Mouse (Mus musculus): ENCODE results near the gene Spcs2. TPM values are rescaled to one million over a fixed set of nuclear protein-coding genes. Genes with fewer than 3 reads are reported as not detected.

The Spcs2 gene
- polyA plus RNA-seq, 1 experiment = 5.9 TPM

- Histone ChIP-seq H3K9me3 (ENCODE audit: control insufficient read depth, low read length) (no peaks in the 10 kb centered on the region), H3K4me1 (ENCODE audit: control insufficient read depth) (peaks cover 2% of the 10 kb centered on the region; the same call in 1 of the 2 replicates), H3K36me3 (ENCODE audit: control insufficient read depth) (no peaks in the 10 kb centered on the region), H3K27me3 (ENCODE audit: control insufficient read depth) (0 out of 2 replicates have a peak, but pooled peaks cover 2% of the 10 kb centered on the region), H3K4me3 (replicated peaks) (no peak overlapping the region)
- no peak for TF ChIP-seq GATA1 (IDR thresholded peaks at IDR 0.05; ENCODE audit: low read length)
- TF ChIP-seq TAL1 (IDR thresholded peaks at IDR 0.05; ENCODE audit: low read length) = no peak
Observed at GRCm38 (mm10) chr7:99893967-99894366, 30.7 kb upstream of the Spcs2 start.

DNA sequence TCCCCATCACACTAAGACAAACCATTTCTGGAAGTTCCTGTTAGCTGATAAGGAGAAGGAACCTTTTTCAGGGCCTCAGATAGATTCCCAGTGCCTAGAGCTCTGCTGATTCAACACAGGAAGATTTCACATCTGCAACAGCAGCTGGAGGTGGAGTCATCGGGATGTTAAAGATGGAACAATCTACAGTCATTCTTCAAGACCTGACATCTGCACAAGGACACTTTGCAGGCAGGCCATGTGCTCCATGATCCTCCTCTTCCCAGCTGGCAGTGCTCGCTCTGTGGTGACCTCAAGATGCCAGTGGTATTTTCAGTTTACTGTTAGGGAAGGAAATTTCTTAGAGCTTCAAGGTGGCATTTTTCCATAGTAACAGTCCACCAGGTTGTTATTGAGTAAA is 29.1 kb upstream of the Spcs2 start:
- no peak overlapping the region for H3K4me3 ChIP-seq (replicated peaks)
- no peaks in the 10 kb centered on the region for H3K9me3 ChIP-seq (ENCODE audit: control insufficient read depth, low read length)
- TF ChIP-seq GATA1 (IDR thresholded peaks at IDR 0.05; ENCODE audit: low read length) (no peak), TAL1 (IDR thresholded peaks at IDR 0.05; ENCODE audit: low read length) (no peak)
- no peaks in the 10 kb centered on the region for H3K36me3 ChIP-seq (ENCODE audit: control insufficient read depth)
- peaks cover 2% of the 10 kb centered on the region; the same call in 1 of the 2 replicates for H3K4me1 ChIP-seq (ENCODE audit: control insufficient read depth)
- H3K27me3 ChIP-seq (ENCODE audit: control insufficient read depth) = 0 out of 2 replicates have a peak, but pooled peaks cover 2% of the 10 kb centered on the region

GRCm38 (mm10) chr7:99891471-99891870 is 28.2 kb upstream of the Spcs2 start:
- H3K36me3 ChIP-seq (ENCODE audit: control insufficient read depth) = no peaks in the 10 kb centered on the region
- TF ChIP-seq TAL1 (IDR thresholded peaks at IDR 0.05; ENCODE audit: low read length) (no peak), GATA1 (IDR thresholded peaks at IDR 0.05; ENCODE audit: low read length) (no peak)
- H3K9me3 ChIP-seq (ENCODE audit: control insufficient read depth, low read length) = no peaks in the 10 kb centered on the region
- 0 out of 2 replicates have a peak, but pooled peaks cover 2% of the 10 kb centered on the region for H3K27me3 ChIP-seq (ENCODE audit: control insufficient read depth)
- peaks cover 2% of the 10 kb centered on the region; the same call in 1 of the 2 replicates for H3K4me1 ChIP-seq (ENCODE audit: control insufficient read depth)
- no peak overlapping the region for H3K4me3 ChIP-seq (replicated peaks)

GRCm38 (mm10) chr7:99890168-99890755 is 27.0 kb upstream of the Spcs2 start:
- H3K4me1 ChIP-seq (ENCODE audit: control insufficient read depth) = peaks cover 2% of the 10 kb centered on the region; the same call in 1 of the 2 replicates
- no peak overlapping the region for H3K4me3 ChIP-seq (replicated peaks)
- no peaks in the 10 kb centered on the region for H3K36me3 ChIP-seq (ENCODE audit: control insufficient read depth)
- TF ChIP-seq TAL1 (IDR thresholded peaks at IDR 0.05; ENCODE audit: low read length) (no peak), GATA1 (IDR thresholded peaks at IDR 0.05; ENCODE audit: low read length) (no peak)
- no peaks in the 10 kb centered on the region for H3K9me3 ChIP-seq (ENCODE audit: control insufficient read depth, low read length)
- peaks cover 2% of the 10 kb centered on the region for H3K27me3 ChIP-seq (ENCODE audit: control insufficient read depth)

- H3K4me1 ChIP-seq (ENCODE audit: control insufficient read depth) = peaks cover 2% of the 10 kb centered on the region; the same call in 1 of the 2 replicates
- TF ChIP-seq GATA1 (IDR thresholded peaks at IDR 0.05; ENCODE audit: low read length) (no peak), TAL1 (IDR thresholded peaks at IDR 0.05; ENCODE audit: low read length) (no peak)
- H3K36me3 ChIP-seq (ENCODE audit: control insufficient read depth) = no peaks in the 10 kb centered on the region
- H3K27me3 ChIP-seq (ENCODE audit: control insufficient read depth) = peaks cover 2% of the 10 kb centered on the region
- H3K4me3 ChIP-seq (replicated peaks) = no peak overlapping the region
- H3K9me3 ChIP-seq (ENCODE audit: control insufficient read depth, low read length) = no peaks in the 10 kb centered on the region
Observed at GRCm38 (mm10) chr7:99889175-99889880, 26.1 kb upstream of the Spcs2 start.

DNA sequence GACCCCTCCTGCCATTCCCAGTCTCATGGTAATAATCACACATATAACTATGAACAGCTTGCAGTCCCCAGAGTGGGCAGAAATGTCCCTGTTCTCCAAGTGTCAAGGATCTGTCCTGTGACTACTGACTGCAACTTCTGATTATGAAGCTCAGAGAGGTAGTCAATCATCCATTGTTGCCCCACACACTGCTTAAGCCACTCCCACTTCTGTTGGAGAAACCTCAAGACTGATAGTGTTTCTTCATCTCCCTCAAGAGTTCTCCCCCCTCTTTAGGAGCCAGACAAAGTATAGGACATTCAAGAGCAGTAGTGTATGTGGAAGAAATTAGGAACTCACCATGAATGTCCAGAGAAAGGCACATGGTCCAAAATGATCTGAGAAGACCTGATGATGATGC is 24.5 kb upstream of the Spcs2 start:
- no peak for TF ChIP-seq GATA1 (IDR thresholded peaks at IDR 0.05; ENCODE audit: low read length)
- TF ChIP-seq TAL1 (IDR thresholded peaks at IDR 0.05; ENCODE audit: low read length) = no peak
- Histone ChIP-seq H3K27me3 (ENCODE audit: control insufficient read depth) (peaks cover 4% of the 10 kb centered on the region), H3K4me1 (ENCODE audit: control insufficient read depth) (peaks cover 2% of the 10 kb centered on the region; the same call in 1 of the 2 replicates), H3K9me3 (ENCODE audit: control insufficient read depth, low read length) (no peaks in the 10 kb centered on the region), H3K4me3 (replicated peaks) (no peak overlapping the region), H3K36me3 (ENCODE audit: control insufficient read depth) (no peaks in the 10 kb centered on the region)

- Histone ChIP-seq H3K4me3 (replicated peaks) (no peak overlapping the region), H3K36me3 (ENCODE audit: control insufficient read depth) (no peaks in the 10 kb centered on the region), H3K9me3 (ENCODE audit: control insufficient read depth, low read length) (no peaks in the 10 kb centered on the region), H3K4me1 (ENCODE audit: control insufficient read depth) (peaks cover 2% of the 10 kb centered on the region; the same call in 1 of the 2 replicates), H3K27me3 (ENCODE audit: control insufficient read depth) (peaks cover 4% of the 10 kb centered on the region)
- TF ChIP-seq GATA1 (IDR thresholded peaks at IDR 0.05; ENCODE audit: low read length) (no peak), TAL1 (IDR thresholded peaks at IDR 0.05; ENCODE audit: low read length) (no peak)
Observed at GRCm38 (mm10) chr7:99887230-99887735, 24.0 kb upstream of the Spcs2 start.

GRCm38 (mm10) chr7:99878254-99878653 is 15.0 kb upstream of the Spcs2 start:
- Histone ChIP-seq H3K27me3 (ENCODE audit: control insufficient read depth) (no peaks in the 10 kb centered on the region; the same call in 1 of the 2 replicates), H3K36me3 (ENCODE audit: control insufficient read depth) (no peaks in the 10 kb centered on the region), H3K9me3 (ENCODE audit: control insufficient read depth, low read length) (no peaks in the 10 kb centered on the region), H3K4me3 (replicated peaks) (no peak overlapping the region), H3K4me1 (ENCODE audit: control insufficient read depth) (peaks cover 2% of the 10 kb centered on the region)
- no peak for TF ChIP-seq GATA1 (IDR thresholded peaks at IDR 0.05; ENCODE audit: low read length)
- no peak for TF ChIP-seq TAL1 (IDR thresholded peaks at IDR 0.05; ENCODE audit: low read length)

DNA sequence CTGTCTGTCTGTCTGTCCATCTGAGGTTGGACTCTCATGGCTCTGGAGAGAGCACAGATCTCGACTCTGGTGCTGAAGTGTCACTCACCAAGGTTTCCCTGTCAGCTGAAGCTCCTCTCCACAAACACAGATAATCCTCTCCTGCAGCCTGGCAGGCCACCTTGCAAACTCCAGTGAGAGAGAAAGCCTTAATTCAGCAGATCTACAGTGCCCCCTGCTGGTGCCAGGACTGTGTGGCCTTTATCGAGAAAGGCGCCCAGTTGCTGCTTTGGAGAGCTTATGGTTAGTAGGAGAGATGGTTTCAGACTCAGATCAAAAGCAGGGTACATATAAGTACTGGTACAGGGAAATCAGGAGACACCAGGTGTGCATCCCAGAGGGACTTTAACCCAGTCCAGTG is 13.1 kb upstream of the Spcs2 start:
- H3K4me1 ChIP-seq (ENCODE audit: control insufficient read depth) = peaks cover 2% of the 10 kb centered on the region
- no peaks in the 10 kb centered on the region; the same call in 1 of the 2 replicates for H3K27me3 ChIP-seq (ENCODE audit: control insufficient read depth)
- TF ChIP-seq TAL1 (IDR thresholded peaks at IDR 0.05; ENCODE audit: low read length) = no peak
- TF ChIP-seq GATA1 (IDR thresholded peaks at IDR 0.05; ENCODE audit: low read length) = no peak
- no peaks in the 10 kb centered on the region for H3K9me3 ChIP-seq (ENCODE audit: control insufficient read depth, low read length)
- no peaks in the 10 kb centered on the region for H3K36me3 ChIP-seq (ENCODE audit: control insufficient read depth)
- H3K4me3 ChIP-seq (replicated peaks) = no peak overlapping the region
